ENCODE assay signal across 10 mouse cellular contexts in genomic region chr15:81935869-81936637, GRCm38 (mm10). TPM values are rescaled to one million over a fixed set of nuclear protein-coding genes. Genes with fewer than 3 reads are reported as not detected.
DNase-seq lines count a peak whose midpoint lies in the region; ATAC-seq and TF ChIP-seq lines count a peak whose summit lies in the region.
"Had no signal": no experiment of that assay in that cellular context is flagged by ENCODE, and none has a peak within 500 bp of the region (broad histone marks: within the 10 kb centered on the region; RNA-seq: fewer than 3 reads in every experiment).

No protein-coding gene starts in this region.

- no peak for DNase-seq in heart, embryonic 10.5 days (ENCODE audit: low spot score)
- DNase-seq in heart, postnatal 10 days = no peak
- DNase-seq in testis, postnatal 14 days (ENCODE audit: low spot score) = no peak
- DNase-seq in liver, embryonic 13.5 days = no peak
- DNase-seq in left cerebral cortex, postnatal 14 days (ENCODE audit: low spot score in 2 of 2) = no peak
- DNase-seq in thymus, postnatal 10 days (ENCODE audit: low spot score in 2 of 2) = no peak
- DNase-seq in cerebellum, adult 9-10 months = no peak

- H3K27ac ChIP-seq in heart, embryonic 10.5 days = peak overlapping the region; percentile 77
- peak overlapping the region; percentile 27; the same call in 1 of the 2 replicates for H3K27ac ChIP-seq in testis, adult 2 months (ENCODE audit: control insufficient read depth, insufficient read depth, low read depth, low read length)
- H3K27ac ChIP-seq in liver, embryonic 13.5 days = no peak overlapping the region; the same call in 1 of the 2 replicates

- no peak overlapping the region for H3K9ac ChIP-seq in liver, embryonic 13.5 days

- no peaks in the 10 kb centered on the region for H3K36me3 ChIP-seq in heart, embryonic 10.5 days
- H3K36me3 ChIP-seq in testis, adult 2 months (ENCODE audit: control insufficient read depth, insufficient read depth, low read length) = no peaks in the 10 kb centered on the region
- no peaks in the 10 kb centered on the region for H3K36me3 ChIP-seq in liver, embryonic 13.5 days

- peak overlapping the region; percentile 62 for H3K4me3 ChIP-seq in heart, embryonic 10.5 days
- peak overlapping the region; percentile 31; the same call in 1 of the 2 replicates for H3K4me3 ChIP-seq in testis, adult 2 months (ENCODE audit: control insufficient read depth, low read depth, low read length)
- H3K4me3 ChIP-seq in liver, embryonic 13.5 days (replicated peaks) = peak overlapping the region; percentile 34; the same call in 1 of the 2 replicates

- no peak for TF ChIP-seq CTCF in testis, adult 2 months (IDR thresholded peaks at IDR 0.05; ENCODE audit: control insufficient read depth, insufficient read depth, insufficient replicate concordance, low read depth, low read length)

- peaks cover 28% of the 10 kb centered on the region for H3K4me1 ChIP-seq in heart, embryonic 10.5 days
- peaks cover 5% of the 10 kb centered on the region; the same call in 1 of the 2 replicates for H3K4me1 ChIP-seq in testis, adult 2 months (ENCODE audit: control insufficient read depth, insufficient read depth, low read length)
- H3K4me1 ChIP-seq in liver, embryonic 13.5 days (replicated peaks) = peaks cover 48% of the 10 kb centered on the region

- H3K9me3 ChIP-seq in heart, embryonic 10.5 days = no peaks in the 10 kb centered on the region
- no peaks in the 10 kb centered on the region for H3K9me3 ChIP-seq in liver, embryonic 13.5 days (replicated peaks)

- intact Hi-C loops in heart, postnatal 10 days (cut with DNase I) = no loop called here
- intact Hi-C loops in left cerebral cortex, postnatal 14 days (cut with DNase I) = loop anchor here (5.0 kb wide), 1 partner anchor 51 kb away; the partner anchor contains the start of gene Xrcc6

- WGBS in heart, embryonic 10.5 days = 53% methylated on average over 7 of the region's 7 CpGs
- WGBS in liver, embryonic 13.5 days (ENCODE audit: insufficient replicate concordance) = 43% methylated on average over 7 of the region's 7 CpGs

- ATAC-seq in liver, embryonic 13.5 days (ENCODE audit: low read depth) = no peak

- no peak overlapping the region for H3K4me2 ChIP-seq in liver, embryonic 13.5 days

- peaks cover 18% of the 10 kb centered on the region for H3K27me3 ChIP-seq in heart, embryonic 10.5 days (ENCODE audit: insufficient read depth, poor library complexity, severe bottlenecking)
- H3K27me3 ChIP-seq in testis, adult 2 months (ENCODE audit: control insufficient read depth, insufficient read depth, low read length) = no peaks in the 10 kb centered on the region
- H3K27me3 ChIP-seq in liver, embryonic 13.5 days = peaks cover 27% of the 10 kb centered on the region

- TF ChIP-seq POLR2A in testis, adult 2 months (IDR thresholded peaks at IDR 0.05; ENCODE audit: control insufficient read depth, low read depth, low read length) = no peak

RNA-seq across cellular contexts. Expression of gene Csdc2, which starts 0.5 kb away (rescaled TPM):
- polyA plus RNA-seq in heart, embryonic 10.5 days (2016; fragmentation: Nextera tagmentation; extraction: Ambion mirVana) = 6.4 and 7.4 TPM in 2 replicates
- 10 to 100 TPM in 1 of 2 experiments, 1 to 10 TPM in 1; 7.8 to 19.8 TPM for total RNA-seq in heart, postnatal 10 days (2021)
- 8.1 and 9.2 TPM in 2 replicates for polyA plus RNA-seq in testis, adult 2 months (2012; rRNA removed)
- polyA plus RNA-seq in liver, embryonic 13.5 days (2015; fragmentation: Nextera tagmentation; extraction: Ambion mirVana) = 1.0 and 1.1 TPM in 2 replicates
- 100 to 1,000 TPM; 109 to 112 TPM for total RNA-seq in left cerebral cortex, postnatal 14 days (2021)
- total RNA-seq: megakaryocyte-erythroid progenitor cell, adult 5-6 weeks had no signal

RNA-seq across cellular contexts. Expression of gene Polr3h, which starts 10.0 kb away (rescaled TPM):
- polyA plus RNA-seq in heart, embryonic 10.5 days (2016; fragmentation: Nextera tagmentation; extraction: Ambion mirVana) = 108 and 120 TPM in 2 replicates
- total RNA-seq in heart, postnatal 10 days (2021) = 10 to 100 TPM in 1 of 2 experiments, 1 to 10 TPM in 1; 9.7 to 10.0 TPM
- polyA plus RNA-seq in testis, adult 2 months (2012; rRNA removed) = 11.9 and 12.9 TPM in 2 replicates
- polyA plus RNA-seq in liver, embryonic 13.5 days (2015; fragmentation: Nextera tagmentation; extraction: Ambion mirVana) = 77.5 and 82.6 TPM in 2 replicates
- total RNA-seq in left cerebral cortex, postnatal 14 days (2021) = 10 to 100 TPM; 52.8 to 53.9 TPM

RNA-seq across cellular contexts. Expression of gene Pmm1, which starts 24.7 kb away (rescaled TPM):
- 24.0 and 28.6 TPM in 2 replicates for polyA plus RNA-seq in heart, embryonic 10.5 days (2016; fragmentation: Nextera tagmentation; extraction: Ambion mirVana)
- total RNA-seq in heart, postnatal 10 days (2021) = 10 to 100 TPM; 22.0 to 31.4 TPM
- polyA plus RNA-seq in testis, adult 2 months (2012; rRNA removed) = 12.1 and 13.8 TPM in 2 replicates
- polyA plus RNA-seq in liver, embryonic 13.5 days (2015; fragmentation: Nextera tagmentation; extraction: Ambion mirVana) = 24.7 and 25.0 TPM in 2 replicates
- 100 to 1,000 TPM; 190 to 201 TPM for total RNA-seq in left cerebral cortex, postnatal 14 days (2021)

RNA-seq across cellular contexts. Expression of gene 1700029P11Rik, which starts 44.3 kb away (rescaled TPM):
- polyA plus RNA-seq in heart, embryonic 10.5 days (2016; fragmentation: Nextera tagmentation; extraction: Ambion mirVana) = not detected in 2 replicates
- not detected for total RNA-seq in heart, postnatal 10 days (2021)
- polyA plus RNA-seq in testis, adult 2 months (2012; rRNA removed) = 153 and 159 TPM in 2 replicates
- not detected in 2 replicates for polyA plus RNA-seq in liver, embryonic 13.5 days (2015; fragmentation: Nextera tagmentation; extraction: Ambion mirVana)
- not detected for total RNA-seq in left cerebral cortex, postnatal 14 days (2021)
- total RNA-seq: megakaryocyte-erythroid progenitor cell, adult 5-6 weeks had no signal
- polyA plus RNA-seq: C2C12 had no signal

RNA-seq across cellular contexts. Expression of gene Xrcc6, which starts 51.6 kb away (rescaled TPM):
- 98.6 and 99.8 TPM in 2 replicates for polyA plus RNA-seq in heart, embryonic 10.5 days (2016; fragmentation: Nextera tagmentation; extraction: Ambion mirVana)
- total RNA-seq in heart, postnatal 10 days (2021) = 10 to 100 TPM; 22.6 to 29.3 TPM
- polyA plus RNA-seq in testis, adult 2 months (2012; rRNA removed) = 16.7 and 20.4 TPM in 2 replicates
- polyA plus RNA-seq in liver, embryonic 13.5 days (2015; fragmentation: Nextera tagmentation; extraction: Ambion mirVana) = 77.5 and 87.7 TPM in 2 replicates
- 10 to 100 TPM; 18.7 to 23.9 TPM for total RNA-seq in left cerebral cortex, postnatal 14 days (2021)
